Mouse (Mus musculus) CD4-positive helper T cell, adult 2 months (primary cell): ENCODE measurements around the gene Ak7.

Experiments
- DNase-seq: peaks from one replicate; pipeline ENCODE4 v3.0.0-alpha.2; 2012; ENCODE audit warnings: low read depth, missing footprints, low spot score

Gene Ak7

DNA sequence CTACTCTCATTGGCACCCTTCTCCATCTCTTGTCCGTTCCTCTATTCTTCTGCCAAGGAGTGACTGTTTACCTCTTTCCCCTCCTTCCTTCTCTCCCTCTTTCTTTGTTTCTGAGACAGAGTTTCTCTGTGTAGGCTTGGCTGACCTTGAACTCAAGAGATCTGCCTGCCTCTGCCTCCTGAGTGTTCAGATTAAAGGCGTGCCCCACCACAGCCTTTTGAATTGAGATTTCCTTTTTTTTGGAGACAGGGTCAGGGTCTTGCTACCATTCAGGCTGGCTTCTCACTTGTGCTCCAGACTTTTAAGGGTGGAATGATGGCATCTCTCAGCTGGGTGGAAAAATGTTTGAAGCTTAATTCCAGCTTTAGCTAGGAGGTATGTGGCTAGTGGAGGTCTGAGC, 81.8 kb downstream of the Ak7 start:
- DNase-seq: no peak

GRCm38 (mm10) chr12:105789885-105790284, 84.1 kb downstream of the Ak7 start:
- DNase-seq: no peak

DNA sequence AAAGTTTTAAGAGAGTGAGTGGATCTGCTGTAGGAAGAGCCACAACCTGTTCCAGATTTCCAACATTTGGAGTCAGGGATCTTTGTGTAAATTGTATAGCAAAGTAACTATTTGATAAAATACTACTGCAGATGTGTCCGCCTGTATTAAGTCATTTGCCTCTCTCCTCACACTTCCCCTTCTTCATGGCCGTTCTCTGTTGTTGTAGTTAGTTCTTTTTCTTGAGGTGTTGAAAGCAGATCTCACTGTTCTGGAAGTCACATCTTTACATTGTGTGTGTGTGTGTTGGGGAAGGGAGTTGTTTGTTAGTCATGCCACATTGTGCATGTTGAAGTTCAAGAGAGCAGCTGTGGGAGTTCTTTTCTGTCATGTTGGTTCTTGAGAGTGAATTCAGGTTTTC, 89.1 kb downstream of the Ak7 start:
- DNase-seq: no peak

GRCm38 (mm10) chr12:105798001-105798400, 92.2 kb downstream of the Ak7 start:
- no peak for DNase-seq

DNA sequence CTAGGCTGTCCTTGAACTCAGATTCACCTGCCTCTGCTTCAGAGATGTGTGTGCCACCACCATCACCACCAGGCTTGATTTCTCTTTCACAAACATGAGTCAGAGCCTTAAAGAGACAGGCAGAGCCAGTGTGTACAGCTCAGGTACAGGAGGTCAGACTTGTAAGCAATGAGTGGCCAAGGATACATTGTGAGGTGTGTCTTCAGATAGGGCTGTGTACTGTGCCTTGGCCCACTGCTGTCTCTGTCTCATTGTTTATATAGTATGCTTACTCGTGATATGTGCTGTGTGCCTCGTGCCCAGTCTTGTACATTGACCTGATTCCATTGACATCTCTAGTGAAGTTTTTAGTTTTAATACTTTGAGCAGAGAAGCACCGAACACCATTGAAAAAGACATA, 100.0 kb downstream of the Ak7 start:
- DNase-seq: no peak

- DNase-seq: no peak
Measured at GRCm38 (mm10) chr12:105806205-105806604, 100.4 kb downstream of the Ak7 start.

DNA sequence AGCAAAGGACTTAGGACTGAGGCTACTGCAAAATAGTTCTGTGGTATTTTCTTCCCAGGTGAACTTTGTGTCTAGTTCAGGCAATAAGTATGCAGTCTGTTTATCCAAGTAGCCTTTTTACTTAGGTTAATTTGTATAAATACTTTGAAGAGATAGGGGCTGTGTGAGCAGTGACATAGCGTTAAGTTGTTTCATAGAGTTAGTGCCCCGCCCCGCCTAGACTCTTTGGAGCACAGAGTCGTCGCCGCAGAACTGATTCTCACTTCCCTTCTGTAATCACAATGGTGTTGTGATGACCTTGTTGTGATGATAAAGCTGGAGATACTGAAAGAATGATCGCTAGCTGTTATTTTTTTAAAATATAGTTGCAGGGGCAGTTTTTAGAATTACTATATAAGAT, 101.6 kb downstream of the Ak7 start:
- no peak for DNase-seq

GRCm38 (mm10) chr12:105808945-105809344, 103.2 kb downstream of the Ak7 start:
- no peak for DNase-seq

GRCm38 (mm10) chr12:105810608-105811007, 104.8 kb downstream of the Ak7 start:
- no peak for DNase-seq

DNA sequence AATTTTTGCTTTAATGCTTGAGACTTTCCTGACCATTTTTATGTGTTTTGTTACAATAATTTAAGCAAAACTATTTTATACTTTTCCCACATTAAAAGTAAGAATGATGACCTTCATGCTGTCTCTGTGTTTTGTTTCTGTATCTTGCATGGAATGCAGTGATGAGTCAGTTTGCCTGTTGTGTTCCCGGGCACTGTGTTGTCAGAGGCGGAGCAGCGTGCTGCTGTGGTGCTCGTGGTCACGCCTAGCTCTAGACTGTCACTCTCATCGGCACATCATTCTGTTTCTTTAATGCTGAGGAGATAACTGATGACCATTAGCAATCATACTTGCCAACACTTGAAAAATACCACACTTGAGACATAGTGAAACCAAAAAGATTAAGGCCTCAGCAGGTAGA, 108.2 kb downstream of the Ak7 start:
- no peak for DNase-seq

DNA sequence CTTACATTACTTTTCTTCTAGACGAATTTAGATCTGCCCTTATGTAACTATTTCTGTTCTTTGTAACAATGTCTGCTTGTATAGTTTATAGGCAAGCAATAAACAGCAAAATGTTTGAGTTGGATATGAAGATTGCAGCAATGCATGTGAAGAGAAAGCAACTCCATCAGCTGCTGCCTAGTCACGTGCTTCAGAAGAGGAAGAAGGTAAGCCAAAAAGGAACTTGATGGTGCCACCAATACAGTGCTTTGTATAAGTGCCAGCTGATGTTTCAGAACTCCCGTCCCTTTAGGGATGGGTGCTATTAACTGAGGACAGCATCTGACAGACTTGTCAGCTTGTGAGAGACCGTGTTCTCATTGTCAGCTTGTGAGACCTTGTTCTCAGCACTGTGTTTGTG, 117.7 kb downstream of the Ak7 start:
- DNase-seq: no peak

- DNase-seq: no peak
Measured at GRCm38 (mm10) chr12:105824743-105825142, 119.0 kb downstream of the Ak7 start.

DNA sequence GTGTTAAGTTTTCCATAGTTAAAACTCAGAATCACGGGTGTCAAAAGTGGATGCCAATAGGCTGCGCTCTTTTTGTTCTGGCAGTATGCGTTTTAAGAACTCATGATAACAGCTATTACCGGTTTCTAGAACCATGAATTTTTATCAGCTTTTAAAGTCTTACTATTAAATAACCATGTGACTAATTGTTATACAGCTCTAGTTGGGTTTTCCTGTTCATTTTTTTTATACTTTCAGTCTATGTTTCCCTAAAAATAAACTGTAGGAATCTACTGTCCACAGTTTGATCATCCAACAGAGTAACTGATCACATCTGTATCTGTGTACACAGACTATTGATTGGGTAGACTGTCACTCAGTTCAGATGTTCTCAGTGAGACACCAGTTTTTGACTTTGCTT, 119.5 kb downstream of the Ak7 start:
- DNase-seq: no peak
